Mouse (Mus musculus): ENCODE measurements around the gene Lamp1.

DNA sequence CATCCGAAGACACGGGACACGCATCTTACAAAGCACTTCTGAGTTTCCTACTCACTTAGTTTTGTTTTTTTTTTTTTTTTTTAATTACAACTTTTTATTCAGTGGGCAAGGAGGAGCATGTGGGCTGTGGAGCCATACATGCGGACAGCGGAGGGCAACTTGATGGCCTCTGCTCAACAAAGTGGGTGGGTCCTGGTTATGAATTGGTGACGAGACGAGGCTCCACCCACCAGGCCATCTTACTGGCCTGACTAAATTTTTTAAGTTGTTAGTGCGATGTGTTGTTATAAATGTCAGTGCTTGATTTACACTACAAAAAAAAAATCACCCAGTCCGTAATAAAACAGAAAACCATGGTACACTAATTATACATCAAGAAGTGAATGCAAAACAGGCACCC is 21.4 kb downstream of the Lamp1 start:
- TF ChIP-seq POLR2A (IDR thresholded peaks at IDR 0.05; ENCODE audit: borderline replicate concordance, extremely low read depth, insufficient read depth, insufficient read length, poor library complexity, severe bottlenecking) (no peak), CTCF (IDR thresholded peaks at IDR 0.05; ENCODE audit: borderline replicate concordance, extremely low read depth, insufficient read depth, insufficient read length) (no peak)
